Mouse (Mus musculus) ES-Bruce4 (cell line): ENCODE measurements at regions not wholly inside any gene's neighbourhood (a gene's known extent, or its start where the extent isn't known, plus 50 kb on each side); places are given as distances from the start of the nearest gene placed in this dataset.

ENCODE experiments used
- CTCF ChIP-seq: IDR thresholded peaks from one replicate; pipeline ENCODE4 v1.8.1; 2011; ENCODE audit warnings: low read depth, low read length
- EP300 ChIP-seq: IDR thresholded peaks from 2 replicates; pipeline ENCODE4 v1.6.1; 2011; ENCODE audit warnings: low read depth, low read length; ENCODE audit not compliant: insufficient read depth
- POLR2A ChIP-seq: IDR thresholded peaks from one replicate; pipeline ENCODE4 v1.8.1; 2011; ENCODE audit warnings: low read length; ENCODE audit not compliant: insufficient read depth

GRCm38 (mm10) chr17:9298231-9298630 is 123.6 kb upstream of the Gm17728 start:
- TF ChIP-seq POLR2A = no peak
- no peak for TF ChIP-seq CTCF
- no peak for TF ChIP-seq EP300
